Mouse (Mus musculus) cerebellum, adult 2 months (tissue): ENCODE measurements around the gene C130050O18Rik.

Experiments used
- CTCF ChIP-seq: fragments of 200-500 bp; IDR thresholded peaks from 2 replicates; pipeline ENCODE4 v1.5.1; 2011; ENCODE audit warnings: low read depth, mild to moderate bottlenecking, control low read depth, low read length, moderate library complexity, borderline replicate concordance; ENCODE audit not compliant: insufficient read depth
- POLR2A ChIP-seq: fragments of 200-500 bp; IDR thresholded peaks from 2 replicates; pipeline ENCODE4 v1.6.1; 2011; ENCODE audit warnings: low read length, control low read depth, borderline replicate concordance; ENCODE audit not compliant: insufficient read depth

DNA sequence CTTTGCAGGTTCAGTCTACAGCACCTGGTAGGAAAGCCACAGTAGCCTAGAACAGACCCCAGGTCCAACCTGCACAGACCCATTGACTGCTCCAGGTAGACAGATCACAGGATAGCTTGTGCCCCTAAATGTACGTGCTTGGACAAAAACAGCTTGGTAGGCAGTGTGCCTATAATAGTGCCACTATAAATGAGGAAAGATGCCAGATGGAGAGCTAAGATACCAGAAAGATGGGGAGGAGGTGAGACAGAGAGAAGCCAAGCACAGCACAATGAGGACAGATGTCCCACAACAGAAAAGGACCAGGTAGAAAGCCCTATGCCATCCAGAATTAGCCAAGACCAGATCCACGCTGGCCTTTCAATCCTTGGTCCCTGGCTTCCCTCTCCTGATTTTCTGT, 3.0 kb upstream of the C130050O18Rik start:
- TF ChIP-seq CTCF (no peak), POLR2A (no peak)
